Mouse (Mus musculus) neural tube, embryonic 15.5 days (tissue): ENCODE measurements at regions not wholly inside any gene's neighbourhood (a gene's known extent, or its start where the extent isn't known, plus 50 kb on each side); places are given as distances from the start of the nearest gene placed in this dataset.

ENCODE experiments used
- ATAC-seq: fragments of 200-750 bp; cut with Nextera tagmentation; 2 replicates; pipeline ENCODE4 v1.8.0; 2017; ENCODE audit warnings: mild to moderate bottlenecking, moderate TSS enrichment, moderate library complexity; ENCODE audit not compliant: low FRiP score
- H3K27ac ChIP-seq: fragments of 300-500 bp; sonication (generic); replicated peaks from 2 replicates; pipeline ENCODE4 v1.5.1; 2015; ENCODE audit warnings: mild to moderate bottlenecking, inconsistent platforms
- H3K27me3 ChIP-seq: fragments of 300-500 bp; sonication (generic); replicated peaks from 2 replicates; pipeline ENCODE4 v1.6.1; 2015; ENCODE audit warnings: inconsistent platforms
- H3K36me3 ChIP-seq: fragments of 300-500 bp; sonication (generic); 2 replicates; pipeline ENCODE4 v1.6.1; 2015; ENCODE audit warnings: inconsistent platforms
- H3K4me1 ChIP-seq: fragments of 300-500 bp; sonication (generic); 2 replicates; pipeline ENCODE4 v1.6.1; 2015; ENCODE audit warnings: inconsistent platforms
- H3K4me2 ChIP-seq: fragments of 300-500 bp; sonication (generic); 2 replicates; pipeline ENCODE4 v1.6.1; 2015; ENCODE audit warnings: inconsistent platforms, mild to moderate bottlenecking, moderate library complexity
- H3K4me3 ChIP-seq: fragments of 300-500 bp; sonication (generic); replicated peaks from 2 replicates; pipeline ENCODE4 v1.5.1; 2015; ENCODE audit warnings: mild to moderate bottlenecking, inconsistent platforms
- H3K9ac ChIP-seq: fragments of 300-500 bp; sonication (generic); replicated peaks from 2 replicates; pipeline ENCODE4 v1.6.1; 2015; ENCODE audit warnings: mild to moderate bottlenecking, inconsistent platforms
- H3K9me3 ChIP-seq: fragments of 300-500 bp; sonication (generic); replicated peaks from 2 replicates; pipeline ENCODE4 v1.6.1; 2016; ENCODE audit warnings: inconsistent platforms
- WGBS: fragments of 180-500 bp; shearing (Covaris S2); methylation state at CpG from one replicate; pipeline ENCODE4 v1.1.7; 2015; ENCODE audit warnings: mixed read lengths; 5-methylcytosine and 5-hydroxymethylcytosine counted together

DNA sequence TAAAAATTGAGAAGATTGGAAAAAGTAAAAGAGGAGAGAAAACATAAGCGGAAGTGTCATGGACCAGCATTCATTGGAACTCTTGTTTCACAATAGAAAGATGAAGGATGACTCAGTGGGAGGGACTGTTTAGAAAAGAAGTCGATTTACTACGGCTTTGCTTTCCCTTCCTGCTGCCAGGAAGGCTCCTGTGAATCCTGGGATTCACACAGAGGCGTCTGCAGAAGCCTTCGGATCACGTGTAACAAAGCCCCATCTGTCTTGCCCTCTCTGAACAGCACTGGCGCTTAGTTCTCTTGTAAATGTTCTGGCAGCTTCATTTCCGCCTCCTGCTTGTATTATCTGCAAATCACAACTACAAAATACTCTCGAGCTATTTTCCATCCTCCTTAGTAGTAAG, 94.0 kb downstream of the Cct8l1 start:
- 8% methylated on average over 9 of the region's 9 CpGs for WGBS
- Histone ChIP-seq H3K27me3 (no peaks in the 10 kb centered on the region), H3K4me3 (no peak overlapping the region), H3K9me3 (no peaks in the 10 kb centered on the region), H3K4me2 (peak overlapping the region; percentile 19; the same call in 1 of the 2 replicates), H3K27ac (peak overlapping the region; percentile 56; the same call in 1 of the 2 replicates), H3K9ac (no peak overlapping the region), H3K36me3 (no peaks in the 10 kb centered on the region), H3K4me1 (peaks cover 6% of the 10 kb centered on the region)
- ATAC-seq, result peak; percentile 78; the same call in 1 of the 2 replicates

DNA sequence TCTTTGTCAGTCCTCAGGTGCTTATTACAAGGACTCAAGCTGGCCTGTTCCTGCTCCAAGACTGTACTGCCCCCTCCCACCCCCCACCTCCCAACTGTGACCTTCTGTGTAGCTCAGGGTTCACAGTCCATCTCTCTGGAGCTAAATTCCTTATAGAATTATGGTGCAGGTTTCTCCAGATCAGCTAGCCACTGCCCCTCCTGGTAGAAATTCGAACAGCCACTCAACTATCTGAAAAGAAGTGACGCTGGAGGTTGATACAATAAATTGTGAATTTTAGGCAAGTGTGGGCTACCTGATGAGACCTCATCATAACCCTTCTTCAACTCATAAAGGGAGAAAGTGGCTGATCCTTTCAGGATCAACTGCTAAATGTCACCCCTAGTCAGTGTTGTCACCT, 86.3 kb downstream of the Cct8l1 start:
- no peak for ATAC-seq
- WGBS, result 60% methylated on average over 2 of the region's 2 CpGs

DNA sequence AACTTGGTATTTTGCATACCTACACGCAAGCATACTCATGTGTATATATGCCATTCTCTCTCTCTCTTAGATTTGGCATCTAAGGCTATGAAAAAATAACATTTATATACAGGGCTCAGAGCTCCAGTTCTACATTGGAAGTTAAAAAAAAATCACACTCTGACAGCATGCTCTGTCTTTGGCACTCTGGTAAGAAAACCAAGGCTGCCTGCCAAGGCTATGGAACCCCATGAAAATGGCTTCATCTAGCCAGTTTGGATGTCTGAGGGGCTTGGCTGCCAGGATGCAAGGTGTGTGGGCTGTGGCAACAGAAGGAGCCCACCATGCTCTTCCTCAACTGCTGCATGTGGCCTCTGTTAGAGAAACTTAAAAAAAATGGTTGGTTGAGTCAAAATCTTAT, 83.5 kb downstream of the Cct8l1 start:
- WGBS, result 89% methylated on average over 1 of the region's 1 CpGs

More for the DNA sequence above, 86.3 kb downstream of the Cct8l1 start:
- Histone ChIP-seq H3K4me2 (no peak overlapping the region), H3K4me1 (no peaks in the 10 kb centered on the region), H3K27me3 (no peaks in the 10 kb centered on the region), H3K9ac (no peak overlapping the region), H3K36me3 (no peaks in the 10 kb centered on the region), H3K27ac (no peak overlapping the region), H3K4me3 (no peak overlapping the region), H3K9me3 (no peaks in the 10 kb centered on the region)

DNA sequence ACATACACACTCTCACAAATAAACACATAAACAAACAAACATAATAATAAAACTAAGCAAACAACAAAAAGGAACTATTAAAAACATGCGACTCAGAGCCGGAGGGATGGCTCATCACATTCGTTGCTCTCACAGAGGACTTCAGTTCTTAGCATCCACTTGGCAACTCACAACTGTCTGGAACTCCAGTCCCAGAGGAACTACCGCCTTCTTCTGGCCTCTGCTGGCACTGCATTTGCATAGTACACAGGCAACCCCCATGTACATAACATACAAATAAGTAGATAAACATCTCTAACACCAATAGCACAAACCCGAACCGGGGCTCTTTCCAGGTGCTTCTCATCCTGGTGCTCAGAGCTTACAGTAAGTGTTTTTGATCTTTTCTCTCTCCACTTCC, 81.9 kb downstream of the Cct8l1 start:
- Histone ChIP-seq H3K27me3 (no peaks in the 10 kb centered on the region), H3K4me1 (no peaks in the 10 kb centered on the region), H3K27ac (no peak overlapping the region), H3K9ac (no peak overlapping the region), H3K4me3 (no peak overlapping the region), H3K4me2 (no peak overlapping the region), H3K9me3 (no peaks in the 10 kb centered on the region), H3K36me3 (no peaks in the 10 kb centered on the region)
- ATAC-seq, result no peak
- 93% methylated on average over 6 of the region's 6 CpGs for WGBS

More for the DNA sequence above, 83.5 kb downstream of the Cct8l1 start:
- Histone ChIP-seq H3K4me1 (no peaks in the 10 kb centered on the region), H3K4me3 (no peak overlapping the region), H3K36me3 (no peaks in the 10 kb centered on the region), H3K9me3 (no peaks in the 10 kb centered on the region), H3K27ac (no peak overlapping the region), H3K4me2 (no peak overlapping the region), H3K27me3 (no peaks in the 10 kb centered on the region), H3K9ac (no peak overlapping the region)
- no peak for ATAC-seq

DNA sequence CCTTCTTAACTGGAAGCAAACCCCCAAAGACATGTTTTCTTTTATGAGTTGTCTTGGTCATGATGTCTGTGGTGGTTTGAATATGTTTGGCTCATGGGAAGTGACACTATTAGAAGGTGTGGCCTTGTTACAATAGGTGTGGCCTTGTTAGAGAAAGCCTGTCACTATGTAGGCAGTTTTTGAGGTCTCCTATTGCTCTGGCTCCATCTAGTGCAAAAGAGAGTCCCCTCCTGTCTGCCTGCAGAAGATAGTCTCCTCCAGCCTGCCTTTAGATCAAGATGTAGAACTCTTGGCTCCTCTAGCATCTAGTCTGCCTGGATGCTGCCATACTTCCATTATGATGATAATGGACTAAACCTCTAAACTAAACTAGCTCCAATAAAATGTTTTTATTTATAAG, 75.8 kb downstream of the Cct8l1 start:
- Histone ChIP-seq H3K4me1 (no peaks in the 10 kb centered on the region), H3K36me3 (no peaks in the 10 kb centered on the region), H3K4me3 (no peak overlapping the region), H3K27me3 (no peaks in the 10 kb centered on the region), H3K9me3 (no peaks in the 10 kb centered on the region), H3K9ac (no peak overlapping the region), H3K27ac (no peak overlapping the region), H3K4me2 (no peak overlapping the region)
- no peak for ATAC-seq
